Mouse (Mus musculus) liver, embryonic 14.5 days (tissue): ENCODE results near the gene Rufy2.

ENCODE experiments used
- CTCF ChIP-seq: IDR thresholded peaks from 2 replicates; pipeline ENCODE4 v1.5.1; 2016; ENCODE audit warnings: antibody characterized with exemption, low read depth, control low read depth
- EP300 ChIP-seq: IDR thresholded peaks from 2 replicates; pipeline ENCODE4 v1.6.1; 2016; ENCODE audit warnings: antibody characterized with exemption, low read depth

DNA sequence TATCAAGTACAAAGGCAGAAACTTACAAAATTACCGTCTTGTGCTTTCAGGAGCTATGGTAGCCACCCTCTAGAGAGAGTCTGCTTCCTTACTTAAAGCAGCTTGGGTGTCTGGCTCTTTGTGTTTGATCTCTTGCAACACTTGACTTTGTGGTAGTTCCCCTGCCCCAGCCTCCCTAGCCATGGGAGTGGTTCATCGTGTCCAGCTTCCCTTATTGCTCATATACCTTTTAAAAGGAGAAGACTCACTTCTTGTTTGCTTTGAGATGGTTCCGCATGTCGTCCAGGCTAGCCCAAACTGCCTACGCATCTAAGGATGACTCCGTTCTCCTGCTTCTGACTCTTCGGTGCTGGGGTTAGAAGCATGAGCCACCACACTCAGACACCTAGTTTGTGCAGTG, 31.5 kb upstream of the Rufy2 start:
- no peak for TF ChIP-seq EP300
- TF ChIP-seq CTCF, result no peak
